ENCODE assay signal across 7 mouse cellular contexts in the genomic region with DNA sequence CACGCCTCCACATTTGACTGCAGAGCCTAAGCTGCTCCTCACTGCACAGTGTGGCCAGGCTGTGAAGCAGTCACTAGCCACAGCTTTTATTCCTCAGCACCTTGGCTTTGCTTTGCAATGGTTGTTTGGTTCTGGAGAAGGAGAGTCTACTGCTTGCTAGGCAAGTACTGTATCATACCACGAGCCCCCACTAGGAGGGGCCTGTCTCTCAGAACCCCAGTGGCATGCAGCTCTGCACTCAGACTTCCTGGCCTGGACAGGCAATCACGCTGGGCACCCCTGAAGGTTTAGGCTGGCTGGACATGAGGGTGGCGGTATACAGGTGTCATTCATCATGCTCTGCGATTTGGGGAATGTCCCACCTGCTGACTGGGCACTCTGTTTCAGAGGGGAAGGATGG. TPM values are rescaled to one million over a fixed set of nuclear protein-coding genes. Genes with fewer than 3 reads are reported as not detected.
A peak's percentile ranks its signal among the peaks of the same experiment; 100 is the strongest.
DNase-seq lines count a peak whose midpoint lies in the region.

No protein-coding gene starts in this region.

- peak; percentile 7 for DNase-seq in kidney, postnatal 14 days
- DNase-seq in kidney, adult 8-10 months = no peak
- DNase-seq in ES-CJ7 (ENCODE audit: low read depth, low spot score) (peak; percentile 49), ZHBTc4 (ENCODE audit: low read depth, low spot score) (peak; percentile 42)
- peak; percentile 41 for DNase-seq in limb, embryonic 10.5 days (ENCODE audit: low spot score)
- DNase-seq in gastrocnemius, postnatal 14 days = no peak
- DNase-seq in adrenal gland, postnatal 4 days (ENCODE audit: low spot score in 2 of 2) = no peak

- no peaks in the 10 kb centered on the region for H3K4me1 ChIP-seq in limb, embryonic 10.5 days

- no peaks in the 10 kb centered on the region for H3K36me3 ChIP-seq in limb, embryonic 10.5 days

- intact Hi-C loops in gastrocnemius, postnatal 14 days (cut with DNase I; ENCODE audit: low total_unique reads) = no loop called here

- H3K9me3 ChIP-seq in limb, embryonic 10.5 days (replicated peaks) = no peaks in the 10 kb centered on the region

- no peaks in the 10 kb centered on the region for H3K27me3 ChIP-seq in limb, embryonic 10.5 days (ENCODE audit: low read depth, poor library complexity, severe bottlenecking)

- WGBS in limb, embryonic 10.5 days = 45% methylated on average over 5 of the region's 5 CpGs

- no peak overlapping the region for H3K27ac ChIP-seq in limb, embryonic 10.5 days

- H3K4me3 ChIP-seq in limb, embryonic 10.5 days = no peak overlapping the region

RNA-seq across cellular contexts. Expression of gene Hck, which starts 26.0 kb away (rescaled TPM):
- 0.88 and 1.1 TPM in 2 replicates for polyA plus RNA-seq in limb, embryonic 10.5 days (2016; fragmentation: Nextera tagmentation; extraction: Ambion mirVana)
- total RNA-seq in gastrocnemius, postnatal 14 days (2021) = under 1 TPM; 0.60 to 0.76 TPM
- total RNA-seq in adrenal gland, postnatal 4 days (2021) = 1 to 10 TPM; 3.9 to 4.3 TPM

RNA-seq across cellular contexts. Expression of gene Tm9sf4, which starts 26.9 kb away (rescaled TPM):
- 66.5 and 84.3 TPM in 2 replicates for polyA plus RNA-seq in limb, embryonic 10.5 days (2016; fragmentation: Nextera tagmentation; extraction: Ambion mirVana)
- 10 to 100 TPM; 38.2 to 41.7 TPM for total RNA-seq in gastrocnemius, postnatal 14 days (2021)
- total RNA-seq in adrenal gland, postnatal 4 days (2021) = 100 to 1,000 TPM; 101 to 106 TPM

Comparison
In these comparisons a context has a peak if more than half of its experiments do, and no peak if none do; other contexts are left out.
1. DNase-seq: peak in kidney, postnatal 14 days (single experiment), ES-CJ7 (single experiment), ZHBTc4 (single experiment) and limb, embryonic 10.5 days (single experiment); none in kidney, adult 8-10 months (0 of 2), gastrocnemius, postnatal 14 days (single experiment) and adrenal gland, postnatal 4 days (0 of 2).